Mouse (Mus musculus): ENCODE measurements at regions not wholly inside any gene's neighbourhood (a gene's known extent, or its start where the extent isn't known, plus 50 kb on each side); places are given as distances from the start of the nearest gene placed in this dataset.
"Not testable (repeated sequence)": the region's sequence is repeated elsewhere in the genome, so short reads cannot be mapped to it uniquely, and the experiment has no call there.

- not testable (repeated sequence) for DNase-seq (ENCODE audit: low spot score in 2 of 2)
Measured at GRCm38 (mm10) chr1:23316288-23316687, 81.3 kb downstream of the Ogfrl1 start.

GRCm38 (mm10) chr1:23314863-23315262, 82.7 kb downstream of the Ogfrl1 start:
- not testable (repeated sequence) for DNase-seq (ENCODE audit: low spot score in 2 of 2)

- no peak for DNase-seq (ENCODE audit: low spot score in 2 of 2)
Measured at GRCm38 (mm10) chr1:23292718-23293117, 104.9 kb downstream of the Ogfrl1 start.

- peak in 1 of 2 experiments; percentile 7 for DNase-seq (ENCODE audit: low spot score in 2 of 2)
Measured at GRCm38 (mm10) chr1:23286741-23287140, 110.8 kb downstream of the Ogfrl1 start.

GRCm38 (mm10) chr1:23282870-23283219, 114.7 kb downstream of the Ogfrl1 start:
- no peak for DNase-seq (ENCODE audit: low spot score in 2 of 2)

GRCm38 (mm10) chr1:23282215-23282869, 115.2 kb downstream of the Ogfrl1 start:
- DNase-seq (ENCODE audit: low spot score in 2 of 2), result no peak

- DNase-seq (ENCODE audit: low spot score in 2 of 2), result no peak
Measured at GRCm38 (mm10) chr1:23279827-23280226, 117.7 kb downstream of the Ogfrl1 start.

GRCm38 (mm10) chr1:23272077-23272476, 125.5 kb downstream of the Ogfrl1 start:
- DNase-seq (ENCODE audit: low spot score in 2 of 2), result no peak

- DNase-seq (ENCODE audit: low spot score in 2 of 2), result no peak
Measured at GRCm38 (mm10) chr1:23270910-23271822, 126.4 kb downstream of the Ogfrl1 start.

GRCm38 (mm10) chr1:23268062-23268461, 129.5 kb downstream of the Ogfrl1 start:
- no peak for DNase-seq (ENCODE audit: low spot score in 2 of 2)

GRCm38 (mm10) chr1:23265556-23266232, 131.9 kb downstream of the Ogfrl1 start:
- DNase-seq (ENCODE audit: low spot score in 2 of 2), result no peak

- DNase-seq (ENCODE audit: low spot score in 2 of 2), result no peak
Measured at GRCm38 (mm10) chr1:23264251-23264650, 133.3 kb downstream of the Ogfrl1 start.

GRCm38 (mm10) chr1:23263798-23264197, 133.8 kb downstream of the Ogfrl1 start:
- DNase-seq (ENCODE audit: low spot score in 2 of 2), result no peak

- no peak for DNase-seq (ENCODE audit: low spot score in 2 of 2)
Measured at GRCm38 (mm10) chr1:23261652-23262051, 135.9 kb downstream of the Ogfrl1 start.

- DNase-seq (ENCODE audit: low spot score in 2 of 2), result no peak
Measured at GRCm38 (mm10) chr1:23257306-23257895, 140.2 kb downstream of the Ogfrl1 start.

- DNase-seq (ENCODE audit: low spot score in 2 of 2), result peak; percentile 4 to 12
Measured at GRCm38 (mm10) chr1:23256630-23257001, 141.0 kb downstream of the Ogfrl1 start.

GRCm38 (mm10) chr1:23255925-23256629, 141.5 kb downstream of the Ogfrl1 start:
- peak; percentile 75 to 84 for DNase-seq (ENCODE audit: low spot score in 2 of 2)

- no peak for DNase-seq (ENCODE audit: low spot score in 2 of 2)
Measured at GRCm38 (mm10) chr1:23254235-23254634, 143.3 kb downstream of the Ogfrl1 start.

- no peak for DNase-seq (ENCODE audit: low spot score in 2 of 2)
Measured at GRCm38 (mm10) chr1:23231522-23231921, 129.5 kb upstream of the 4933415F23Rik start.

GRCm38 (mm10) chr1:23228478-23228877, 126.4 kb upstream of the 4933415F23Rik start:
- no peak for DNase-seq (ENCODE audit: low spot score in 2 of 2)

GRCm38 (mm10) chr1:23214462-23215158, 112.6 kb upstream of the 4933415F23Rik start:
- DNase-seq (ENCODE audit: low spot score in 2 of 2), result no peak
